Mouse (Mus musculus): ENCODE results near the gene Mtif3.
A peak's percentile ranks its signal among the peaks of the same experiment; 100 is the strongest.

- TF ChIP-seq POLR2A (IDR thresholded peaks at IDR 0.05; ENCODE audit: borderline replicate concordance, insufficient read depth, low read length) (no peak), CTCF (IDR thresholded peaks at IDR 0.05; ENCODE audit: borderline replicate concordance, insufficient read depth, low read depth, low read length) (peak; percentile 97)
Measured at GRCm38 (mm10) chr5:146983216-146983615, 19.6 kb upstream of the Mtif3 start.
